Comparison of ENCODE assay signal across 8 mouse cellular contexts in genomic region chr15:79670972-79671299, GRCm38 (mm10). TPM values are rescaled to one million over a fixed set of nuclear protein-coding genes. Genes with fewer than 3 reads are reported as not detected.
A peak's percentile ranks its signal among the peaks of the same experiment; 100 is the strongest.
DNase-seq lines count a peak whose midpoint lies in the region; ATAC-seq and TF ChIP-seq lines count a peak whose summit lies in the region.

No protein-coding gene starts in this region.

- no peaks in the 10 kb centered on the region for H3K9me3 ChIP-seq in heart, postnatal 0 days (replicated peaks; ENCODE audit: control insufficient read depth, low read length)
- H3K9me3 ChIP-seq in hindbrain, embryonic 12.5 days (replicated peaks): no peaks in the 10 kb centered on the region
- no peaks in the 10 kb centered on the region for H3K9me3 ChIP-seq in midbrain, embryonic 14.5 days (ENCODE audit: control insufficient read depth, low read length)

- peak overlapping the region; percentile 78 for H3K4me2 ChIP-seq in heart, postnatal 0 days (ENCODE audit: low read depth, low read length)
- H3K4me2 ChIP-seq in hindbrain, embryonic 12.5 days (replicated peaks): peak overlapping the region; percentile 85
- H3K4me2 ChIP-seq in midbrain, embryonic 14.5 days (ENCODE audit: low read length): peak overlapping the region; percentile 69

- H3K27me3 ChIP-seq in heart, postnatal 0 days (ENCODE audit: control insufficient read depth, insufficient read depth, low read length): no peaks in the 10 kb centered on the region
- no peaks in the 10 kb centered on the region for H3K27me3 ChIP-seq in hindbrain, embryonic 12.5 days
- H3K27me3 ChIP-seq in midbrain, embryonic 14.5 days (ENCODE audit: control insufficient read depth, insufficient read depth, low read length): no peaks in the 10 kb centered on the region

- no peak for DNase-seq in heart, postnatal 0 days (ENCODE audit: low spot score)
- no peak for DNase-seq in heart, adult 8-10 months (ENCODE audit: low spot score)
- no peak for DNase-seq in midbrain, embryonic 14.5 days
- DNase-seq in thymus, postnatal 14 days: no peak
- no peak for DNase-seq in urinary bladder, postnatal 4 days (ENCODE audit: low spot score in 2 of 2)
- no peak for DNase-seq in spleen, adult 18-20 months

- no peak for TF ChIP-seq EP300 in heart, postnatal 0 days (IDR thresholded peaks at IDR 0.05; ENCODE audit: low read depth)

- 0% methylated on average over 20 of the region's 37 CpGs for WGBS in heart, postnatal 0 days
- WGBS in bone marrow, adult 2 months: under 1% methylated on average over 37 of the region's 37 CpGs
- under 1% methylated on average over 34 of the region's 37 CpGs for WGBS in hindbrain, embryonic 12.5 days
- WGBS in midbrain, embryonic 14.5 days: under 1% methylated on average over 37 of the region's 37 CpGs

- peak overlapping the region; percentile 81 for H3K4me3 ChIP-seq in heart, postnatal 0 days (ENCODE audit: low read depth, low read length)
- H3K4me3 ChIP-seq in bone marrow, adult 2 months (replicated peaks; ENCODE audit: control insufficient read depth, low read depth, low read length): peak overlapping the region; percentile 87
- H3K4me3 ChIP-seq in hindbrain, embryonic 12.5 days: peak overlapping the region; percentile 95
- peak overlapping the region; percentile 80 for H3K4me3 ChIP-seq in midbrain, embryonic 14.5 days (replicated peaks; ENCODE audit: low read depth, low read length)

- H3K4me1 ChIP-seq in heart, postnatal 0 days (ENCODE audit: control insufficient read depth, insufficient read depth): peaks cover 14% of the 10 kb centered on the region; the same call in 1 of the 2 replicates
- peaks cover 1% of the 10 kb centered on the region; the same call in 1 of the 2 replicates for H3K4me1 ChIP-seq in bone marrow, adult 2 months (ENCODE audit: control insufficient read depth, insufficient read depth, low read length)
- H3K4me1 ChIP-seq in hindbrain, embryonic 12.5 days: peaks cover 6% of the 10 kb centered on the region
- H3K4me1 ChIP-seq in midbrain, embryonic 14.5 days (ENCODE audit: control insufficient read depth, insufficient read depth, low read length): peaks cover 3% of the 10 kb centered on the region; the same call in 1 of the 2 replicates

- ATAC-seq in heart, postnatal 0 days (ENCODE audit: insufficient read depth, low read depth): no peak
- ATAC-seq in hindbrain, embryonic 12.5 days (ENCODE audit: low FRiP score): peak; percentile 62
- ATAC-seq in midbrain, embryonic 14.5 days (ENCODE audit: low FRiP score, low TSS enrichment): peak; percentile 34; the same call in 1 of the 2 replicates

- H3K36me3 ChIP-seq in heart, postnatal 0 days (replicated peaks; ENCODE audit: control insufficient read depth, insufficient read depth, low read length): peaks cover 42% of the 10 kb centered on the region
- peaks cover 48% of the 10 kb centered on the region for H3K36me3 ChIP-seq in hindbrain, embryonic 12.5 days
- peaks cover 55% of the 10 kb centered on the region for H3K36me3 ChIP-seq in midbrain, embryonic 14.5 days (ENCODE audit: control insufficient read depth, insufficient read depth, low read length)

- TF ChIP-seq POLR2A in bone marrow, adult 2 months (IDR thresholded peaks at IDR 0.05; ENCODE audit: borderline replicate concordance, control insufficient read depth, low read depth, low read length): no peak

- peak overlapping the region; percentile 9; the same call in 1 of the 2 replicates for H3K27ac ChIP-seq in heart, postnatal 0 days (ENCODE audit: low read depth)
- H3K27ac ChIP-seq in bone marrow, adult 2 months (ENCODE audit: control insufficient read depth, insufficient read depth, low read depth, low read length, poor library complexity): peak overlapping the region; percentile 55; the same call in 1 of the 2 replicates
- peak overlapping the region; percentile 52 for H3K27ac ChIP-seq in hindbrain, embryonic 12.5 days
- H3K27ac ChIP-seq in midbrain, embryonic 14.5 days (replicated peaks; ENCODE audit: low read depth, low read length): 0 out of 2 replicates have a peak overlapping the region, but pooled peaks have one; percentile 41

- TF ChIP-seq CTCF in heart, postnatal 0 days (IDR thresholded peaks at IDR 0.05; ENCODE audit: low read depth): no peak
- no peak for TF ChIP-seq CTCF in bone marrow, adult 2 months (IDR thresholded peaks at IDR 0.05; ENCODE audit: control insufficient read depth, insufficient read depth, low read length)

- peak overlapping the region; percentile 82 for H3K9ac ChIP-seq in heart, postnatal 0 days (replicated peaks; ENCODE audit: low read depth, low read length)
- H3K9ac ChIP-seq in hindbrain, embryonic 12.5 days: peak overlapping the region; percentile 82
- H3K9ac ChIP-seq in midbrain, embryonic 14.5 days (replicated peaks; ENCODE audit: low read length): peak overlapping the region; percentile 75

RNA-seq across cellular contexts. Expression of gene Tomm22, which starts 0.3 kb away (rescaled TPM):
- total RNA-seq in heart, postnatal 0 days (2014; rRNA removed; ENCODE audit: low replicate concordance): 208 and 280 TPM in 2 replicates
- 273 and 276 TPM in 2 replicates for polyA plus RNA-seq in heart, postnatal 0 days (2015; fragmentation: Nextera tagmentation; extraction: Ambion mirVana)
- total RNA-seq in heart, adult 8-10 months (2022): 100 to 1,000 TPM; 103 to 122 (median 108) TPM
- 96.4 and 126 TPM in 2 replicates for polyA plus RNA-seq in bone marrow, adult 2 months (2011; ENCODE audit: insufficient read depth, insufficient read length, low replicate concordance, missing spikeins)
- 239 and 249 TPM in 2 replicates for polyA plus RNA-seq in hindbrain, embryonic 12.5 days (2016; fragmentation: Nextera tagmentation; extraction: Ambion mirVana)
- polyA plus RNA-seq in midbrain, embryonic 14.5 days (2014; fragmentation: Nextera tagmentation; extraction: Ambion mirVana): 237 and 259 TPM in 2 replicates

RNA-seq across cellular contexts. Expression of gene Cby1, which starts 11.9 kb away (rescaled TPM):
- total RNA-seq in heart, postnatal 0 days (2014; rRNA removed; ENCODE audit: low replicate concordance): 31.9 and 35.1 TPM in 2 replicates
- 53.8 and 55.9 TPM in 2 replicates for polyA plus RNA-seq in heart, postnatal 0 days (2015; fragmentation: Nextera tagmentation; extraction: Ambion mirVana)
- 10 to 100 TPM; 16.1 to 24.6 (median 19.7) TPM for total RNA-seq in heart, adult 8-10 months (2022)
- 7.4 and 13.3 TPM in 2 replicates for polyA plus RNA-seq in bone marrow, adult 2 months (2011; ENCODE audit: insufficient read depth, insufficient read length, low replicate concordance, missing spikeins)
- polyA plus RNA-seq in hindbrain, embryonic 12.5 days (2016; fragmentation: Nextera tagmentation; extraction: Ambion mirVana): 63.7 and 69.0 TPM in 2 replicates
- 84.2 and 89.7 TPM in 2 replicates for polyA plus RNA-seq in midbrain, embryonic 14.5 days (2014; fragmentation: Nextera tagmentation; extraction: Ambion mirVana)

RNA-seq across cellular contexts. Expression of gene Fam227a, which starts 12.2 kb away (rescaled TPM):
- total RNA-seq in heart, postnatal 0 days (2014; rRNA removed; ENCODE audit: low replicate concordance): 1.7 and 1.9 TPM in 2 replicates
- 0.31 and 0.48 TPM in 2 replicates for polyA plus RNA-seq in heart, postnatal 0 days (2015; fragmentation: Nextera tagmentation; extraction: Ambion mirVana)
- total RNA-seq in heart, adult 8-10 months (2022): under 1 TPM; 0.37 to 0.82 (median 0.63) TPM
- 2.7 and 8.5 TPM in 2 replicates for polyA plus RNA-seq in bone marrow, adult 2 months (2011; ENCODE audit: insufficient read depth, insufficient read length, low replicate concordance, missing spikeins)
- 5.5 and 5.9 TPM in 2 replicates for polyA plus RNA-seq in hindbrain, embryonic 12.5 days (2016; fragmentation: Nextera tagmentation; extraction: Ambion mirVana)
- polyA plus RNA-seq in midbrain, embryonic 14.5 days (2014; fragmentation: Nextera tagmentation; extraction: Ambion mirVana): 6.9 TPM in 2 replicates

RNA-seq across cellular contexts. Expression of gene Josd1, which starts 16.8 kb away (rescaled TPM):
- total RNA-seq in heart, postnatal 0 days (2014; rRNA removed; ENCODE audit: low replicate concordance): 38.4 and 60.6 TPM in 2 replicates
- polyA plus RNA-seq in heart, postnatal 0 days (2015; fragmentation: Nextera tagmentation; extraction: Ambion mirVana): 17.3 and 17.8 TPM in 2 replicates
- 10 to 100 TPM; 19.7 to 28.9 (median 23.3) TPM for total RNA-seq in heart, adult 8-10 months (2022)
- polyA plus RNA-seq in bone marrow, adult 2 months (2011; ENCODE audit: insufficient read depth, insufficient read length, low replicate concordance, missing spikeins): 15.3 and 20.4 TPM in 2 replicates
- polyA plus RNA-seq in hindbrain, embryonic 12.5 days (2016; fragmentation: Nextera tagmentation; extraction: Ambion mirVana): 29.0 and 29.7 TPM in 2 replicates
- 16.2 and 23.9 TPM in 2 replicates for polyA plus RNA-seq in midbrain, embryonic 14.5 days (2014; fragmentation: Nextera tagmentation; extraction: Ambion mirVana)

RNA-seq across cellular contexts. Expression of gene Gtpbp1, which starts 19.7 kb away (rescaled TPM):
- 34.3 and 39.9 TPM in 2 replicates for total RNA-seq in heart, postnatal 0 days (2014; rRNA removed; ENCODE audit: low replicate concordance)
- polyA plus RNA-seq in heart, postnatal 0 days (2015; fragmentation: Nextera tagmentation; extraction: Ambion mirVana): 18.0 and 20.6 TPM in 2 replicates
- 10 to 100 TPM; 24.8 to 31.0 (median 29.0) TPM for total RNA-seq in heart, adult 8-10 months (2022)
- 46.1 and 53.9 TPM in 2 replicates for polyA plus RNA-seq in bone marrow, adult 2 months (2011; ENCODE audit: insufficient read depth, insufficient read length, low replicate concordance, missing spikeins)
- 41.4 and 45.5 TPM in 2 replicates for polyA plus RNA-seq in hindbrain, embryonic 12.5 days (2016; fragmentation: Nextera tagmentation; extraction: Ambion mirVana)
- 42.5 and 49.5 TPM in 2 replicates for polyA plus RNA-seq in midbrain, embryonic 14.5 days (2014; fragmentation: Nextera tagmentation; extraction: Ambion mirVana)
